Comparison of ENCODE assay signal across 8 mouse cellular contexts in genomic region chr11:115898886-115899285, GRCm38 (mm10). TPM values are rescaled to one million over a fixed set of nuclear protein-coding genes. Genes with fewer than 3 reads are reported as not detected.
DNase-seq lines count a peak whose midpoint lies in the region; ATAC-seq and TF ChIP-seq lines count a peak whose summit lies in the region.

No protein-coding gene starts in this region.

- peak; percentile 83 for TF ChIP-seq CTCF in ES-Bruce4 (IDR thresholded peaks at IDR 0.05; ENCODE audit: low read depth, low read length)
- TF ChIP-seq CTCF in midbrain, postnatal 0 days (IDR thresholded peaks at IDR 0.05), result peak; percentile 67

- no peaks in the 10 kb centered on the region for H3K9me3 ChIP-seq in forebrain, embryonic 11.5 days (ENCODE audit: control insufficient read depth, low read length)
- H3K9me3 ChIP-seq in forebrain, embryonic 13.5 days (replicated peaks), result no peaks in the 10 kb centered on the region
- no peaks in the 10 kb centered on the region for H3K9me3 ChIP-seq in ES-Bruce4 (replicated peaks; ENCODE audit: control insufficient read depth, insufficient read depth, low read length, poor library complexity, severe bottlenecking)
- H3K9me3 ChIP-seq in midbrain, postnatal 0 days (ENCODE audit: low read length), result no peaks in the 10 kb centered on the region

- peaks cover 10% of the 10 kb centered on the region; the same call in 1 of the 2 replicates for H3K4me1 ChIP-seq in forebrain, embryonic 11.5 days (replicated peaks; ENCODE audit: control insufficient read depth, insufficient read depth, low read length)
- H3K4me1 ChIP-seq in forebrain, embryonic 13.5 days, result peaks cover 12% of the 10 kb centered on the region; the same call in 1 of the 2 replicates
- H3K4me1 ChIP-seq in ES-Bruce4 (ENCODE audit: control insufficient read depth, insufficient read depth, low read length), result no peaks in the 10 kb centered on the region
- H3K4me1 ChIP-seq in midbrain, postnatal 0 days (ENCODE audit: insufficient read depth, low read length), result no peaks in the 10 kb centered on the region

- WGBS in forebrain, embryonic 11.5 days, result 31% methylated on average over 4 of the region's 4 CpGs
- 11% methylated on average over 4 of the region's 4 CpGs for WGBS in forebrain, embryonic 13.5 days
- 15% methylated on average over 4 of the region's 4 CpGs for WGBS in midbrain, postnatal 0 days

- intact Hi-C loops in left cerebral cortex, postnatal 10 days (cut with DNase I), result no loop called here

- TF ChIP-seq EP300 in ES-Bruce4 (IDR thresholded peaks at IDR 0.05; ENCODE audit: insufficient read depth, low read depth, low read length), result no peak

- H3K27me3 ChIP-seq in forebrain, embryonic 11.5 days (ENCODE audit: control insufficient read depth, insufficient read depth, low read length), result no peaks in the 10 kb centered on the region
- H3K27me3 ChIP-seq in forebrain, embryonic 13.5 days, result no peaks in the 10 kb centered on the region
- H3K27me3 ChIP-seq in ES-Bruce4 (ENCODE audit: control insufficient read depth, insufficient read depth, low read length, poor library complexity, severe bottlenecking), result no peaks in the 10 kb centered on the region
- H3K27me3 ChIP-seq in midbrain, postnatal 0 days (ENCODE audit: insufficient read depth, low read length), result no peaks in the 10 kb centered on the region

- H3K9ac ChIP-seq in forebrain, embryonic 11.5 days (ENCODE audit: low read length), result no peak overlapping the region
- no peak overlapping the region for H3K9ac ChIP-seq in forebrain, embryonic 13.5 days
- no peak overlapping the region for H3K9ac ChIP-seq in ES-Bruce4 (ENCODE audit: low read depth, poor library complexity, severe bottlenecking)
- no peak overlapping the region for H3K9ac ChIP-seq in midbrain, postnatal 0 days (replicated peaks; ENCODE audit: low read length, poor library complexity, severe bottlenecking)

- no peak overlapping the region for H3K4me3 ChIP-seq in forebrain, embryonic 11.5 days (ENCODE audit: low read depth, low read length)
- no peak overlapping the region for H3K4me3 ChIP-seq in forebrain, embryonic 13.5 days
- H3K4me3 ChIP-seq in ES-Bruce4 (ENCODE audit: low read depth, low read length), result no peak overlapping the region
- no peak overlapping the region for H3K4me3 ChIP-seq in midbrain, postnatal 0 days (ENCODE audit: low read depth, low read length)

- ATAC-seq in forebrain, embryonic 11.5 days (replicated peaks; ENCODE audit: low FRiP score), result no peak
- no peak for ATAC-seq in forebrain, embryonic 13.5 days
- ATAC-seq in common myeloid progenitor, adult 5-6 weeks (replicated peaks; ENCODE audit: low read depth, poor library complexity, severe bottlenecking), result 0 out of 2 replicates have a peak, but pooled peaks have one; percentile 10
- peak; percentile 69 for ATAC-seq in midbrain, postnatal 0 days (ENCODE audit: low FRiP score)

- H3K27ac ChIP-seq in forebrain, embryonic 11.5 days (ENCODE audit: low read depth, low read length), result no peak overlapping the region
- H3K27ac ChIP-seq in forebrain, embryonic 13.5 days, result no peak overlapping the region
- no peak overlapping the region for H3K27ac ChIP-seq in ES-Bruce4 (ENCODE audit: insufficient read depth, low read length)
- no peak overlapping the region for H3K27ac ChIP-seq in midbrain, postnatal 0 days (ENCODE audit: low read depth, low read length)

- DNase-seq in forebrain, embryonic 11.5 days (ENCODE audit: low spot score), result peak; percentile 72
- DNase-seq in heart, postnatal 4 days, result peak; percentile 71
- peak; percentile 34 to 58 for DNase-seq in left cerebral cortex, postnatal 10 days (ENCODE audit: extremely low spot score in 1 of 2, low spot score in 2 of 2)
- peak; percentile 76 for DNase-seq in midbrain, postnatal 0 days (ENCODE audit: low spot score)
- DNase-seq in thymus, postnatal 0 days (ENCODE audit: low spot score), result peak; percentile 88

- peaks cover 3% of the 10 kb centered on the region; the same call in 1 of the 2 replicates for H3K36me3 ChIP-seq in forebrain, embryonic 11.5 days (ENCODE audit: control insufficient read depth, insufficient read depth, low read length)
- H3K36me3 ChIP-seq in forebrain, embryonic 13.5 days (ENCODE audit: poor library complexity, severe bottlenecking), result peaks cover 39% of the 10 kb centered on the region
- 0 out of 2 replicates have a peak, but pooled peaks cover 1% of the 10 kb centered on the region for H3K36me3 ChIP-seq in ES-Bruce4 (ENCODE audit: control insufficient read depth, insufficient read depth, low read length, poor library complexity, severe bottlenecking)
- H3K36me3 ChIP-seq in midbrain, postnatal 0 days (ENCODE audit: insufficient read depth, low read length), result peaks cover 24% of the 10 kb centered on the region

- TF ChIP-seq POLR2A in ES-Bruce4 (IDR thresholded peaks at IDR 0.05; ENCODE audit: insufficient read depth, low read length), result no peak

- no peak overlapping the region for H3K4me2 ChIP-seq in forebrain, embryonic 11.5 days (ENCODE audit: low read depth, low read length, severe bottlenecking)
- no peak overlapping the region for H3K4me2 ChIP-seq in forebrain, embryonic 13.5 days
- H3K4me2 ChIP-seq in midbrain, postnatal 0 days (ENCODE audit: low read depth, low read length, poor library complexity, severe bottlenecking), result no peak overlapping the region

RNA-seq across cellular contexts. Expression of gene Smim5, which starts 0.9 kb away (rescaled TPM):
- polyA plus RNA-seq in forebrain, embryonic 11.5 days (2014; fragmentation: Nextera tagmentation; extraction: Ambion mirVana), result 2.0 and 2.6 TPM in 2 replicates
- 1.4 and 1.5 TPM in 2 replicates for polyA plus RNA-seq in forebrain, embryonic 13.5 days (2015; fragmentation: Nextera tagmentation; extraction: Ambion mirVana)
- polyA plus RNA-seq in ES-Bruce4 (2011; ENCODE audit: insufficient read depth, insufficient read length, low read depth, missing spikeins), result not detected in 2 replicates
- total RNA-seq in common myeloid progenitor, adult 5-6 weeks (2017), result 31.2 and 35.4 TPM in 2 replicates
- total RNA-seq in heart, postnatal 4 days (2021), result 10 to 100 TPM; 28.7 to 29.9 TPM
- total RNA-seq in left cerebral cortex, postnatal 10 days (2021), result under 1 TPM in 1 of 2 experiments, not detected in 1; 0.41 TPM
- total RNA-seq in midbrain, postnatal 0 days (2014; rRNA removed), result not detected in 2 replicates
- 1.3 and 1.5 TPM in 2 replicates for polyA plus RNA-seq in midbrain, postnatal 0 days (2015; fragmentation: Nextera tagmentation; extraction: Ambion mirVana)
- 35.4 and 39.8 TPM in 2 replicates for polyA plus RNA-seq in thymus, postnatal 0 days (2015; fragmentation: Nextera tagmentation; extraction: Ambion mirVana)

RNA-seq across cellular contexts. Expression of gene Smim6, which starts 12.9 kb away (rescaled TPM):
- polyA plus RNA-seq in forebrain, embryonic 11.5 days (2014; fragmentation: Nextera tagmentation; extraction: Ambion mirVana), result 0.72 and 0.95 TPM in 2 replicates
- 0.80 and 0.86 TPM in 2 replicates for polyA plus RNA-seq in forebrain, embryonic 13.5 days (2015; fragmentation: Nextera tagmentation; extraction: Ambion mirVana)
- polyA plus RNA-seq in ES-Bruce4 (2011; ENCODE audit: insufficient read depth, insufficient read length, low read depth, missing spikeins), result not detected in 2 replicates
- total RNA-seq in common myeloid progenitor, adult 5-6 weeks (2017), result 0.34 and 2.0 TPM in 2 replicates
- total RNA-seq in heart, postnatal 4 days (2021), result under 1 TPM in 1 of 2 experiments, not detected in 1; 0.27 TPM
- not detected for total RNA-seq in left cerebral cortex, postnatal 10 days (2021)
- not detected in 2 replicates for total RNA-seq in midbrain, postnatal 0 days (2014; rRNA removed)
- polyA plus RNA-seq in midbrain, postnatal 0 days (2015; fragmentation: Nextera tagmentation; extraction: Ambion mirVana), result 0.26 TPM in 1 of 2 replicates, not detected in the other
- polyA plus RNA-seq in thymus, postnatal 0 days (2015; fragmentation: Nextera tagmentation; extraction: Ambion mirVana), result 3.8 and 4.8 TPM in 2 replicates

RNA-seq across cellular contexts. Expression of gene Sap30bp, which starts 34.2 kb away (rescaled TPM):
- 55.2 and 56.3 TPM in 2 replicates for polyA plus RNA-seq in forebrain, embryonic 11.5 days (2014; fragmentation: Nextera tagmentation; extraction: Ambion mirVana)
- 56.1 and 62.4 TPM in 2 replicates for polyA plus RNA-seq in forebrain, embryonic 13.5 days (2015; fragmentation: Nextera tagmentation; extraction: Ambion mirVana)
- polyA plus RNA-seq in ES-Bruce4 (2011; ENCODE audit: insufficient read depth, insufficient read length, low read depth, missing spikeins), result 51.1 and 55.9 TPM in 2 replicates
- 164 and 170 TPM in 2 replicates for total RNA-seq in common myeloid progenitor, adult 5-6 weeks (2017)
- total RNA-seq in heart, postnatal 4 days (2021), result 10 to 100 TPM; 25.7 to 29.0 TPM
- total RNA-seq in left cerebral cortex, postnatal 10 days (2021), result 10 to 100 TPM; 55.3 to 60.9 TPM
- 44.3 and 46.4 TPM in 2 replicates for total RNA-seq in midbrain, postnatal 0 days (2014; rRNA removed)
- polyA plus RNA-seq in midbrain, postnatal 0 days (2015; fragmentation: Nextera tagmentation; extraction: Ambion mirVana), result 43.3 and 54.3 TPM in 2 replicates
- polyA plus RNA-seq in thymus, postnatal 0 days (2015; fragmentation: Nextera tagmentation; extraction: Ambion mirVana), result 47.2 and 48.8 TPM in 2 replicates

RNA-seq across cellular contexts. Expression of gene Recql5, which starts 34.4 kb away (rescaled TPM):
- 28.3 and 35.6 TPM in 2 replicates for polyA plus RNA-seq in forebrain, embryonic 11.5 days (2014; fragmentation: Nextera tagmentation; extraction: Ambion mirVana)
- polyA plus RNA-seq in forebrain, embryonic 13.5 days (2015; fragmentation: Nextera tagmentation; extraction: Ambion mirVana), result 24.4 and 29.6 TPM in 2 replicates
- polyA plus RNA-seq in ES-Bruce4 (2011; ENCODE audit: insufficient read depth, insufficient read length, low read depth, missing spikeins), result 20.0 and 22.6 TPM in 2 replicates
- total RNA-seq in common myeloid progenitor, adult 5-6 weeks (2017), result 23.6 and 25.3 TPM in 2 replicates
- total RNA-seq in heart, postnatal 4 days (2021), result 1 to 10 TPM; 8.0 to 10.0 TPM
- total RNA-seq in left cerebral cortex, postnatal 10 days (2021), result 10 to 100 TPM; 17.1 to 20.9 TPM
- 18.9 and 20.4 TPM in 2 replicates for total RNA-seq in midbrain, postnatal 0 days (2014; rRNA removed)
- polyA plus RNA-seq in midbrain, postnatal 0 days (2015; fragmentation: Nextera tagmentation; extraction: Ambion mirVana), result 8.0 and 10.5 TPM in 2 replicates
- polyA plus RNA-seq in thymus, postnatal 0 days (2015; fragmentation: Nextera tagmentation; extraction: Ambion mirVana), result 16.8 and 18.9 TPM in 2 replicates

RNA-seq across cellular contexts. Expression of gene Myo15b, which starts 40.7 kb away (rescaled TPM):
- polyA plus RNA-seq in forebrain, embryonic 11.5 days (2014; fragmentation: Nextera tagmentation; extraction: Ambion mirVana), result 0.16 TPM in 1 of 2 replicates, not detected in the other
- polyA plus RNA-seq in forebrain, embryonic 13.5 days (2015; fragmentation: Nextera tagmentation; extraction: Ambion mirVana), result 0.21 TPM in 1 of 2 replicates, not detected in the other
- 1.6 and 4.2 TPM in 2 replicates for polyA plus RNA-seq in ES-Bruce4 (2011; ENCODE audit: insufficient read depth, insufficient read length, low read depth, missing spikeins)
- total RNA-seq in common myeloid progenitor, adult 5-6 weeks (2017), result 3.3 and 3.7 TPM in 2 replicates
- under 1 TPM; 0.16 to 0.19 TPM for total RNA-seq in heart, postnatal 4 days (2021)
- total RNA-seq in left cerebral cortex, postnatal 10 days (2021), result under 1 TPM; 0.17 to 0.93 TPM
- not detected in 2 replicates for total RNA-seq in midbrain, postnatal 0 days (2014; rRNA removed)
- polyA plus RNA-seq in midbrain, postnatal 0 days (2015; fragmentation: Nextera tagmentation; extraction: Ambion mirVana), result 0.09 and 0.29 TPM in 2 replicates
- polyA plus RNA-seq in thymus, postnatal 0 days (2015; fragmentation: Nextera tagmentation; extraction: Ambion mirVana), result 1.4 and 1.5 TPM in 2 replicates

Comparison
In these comparisons a context has a peak if more than half of its experiments do, and no peak if none do; other contexts are left out.
1. ATAC-seq: peak in common myeloid progenitor, adult 5-6 weeks (single experiment) and midbrain, postnatal 0 days (single experiment); none in forebrain, embryonic 11.5 days (single experiment) and forebrain, embryonic 13.5 days (single experiment).
2. RNA of gene Smim5, which starts 0.9 kb away (polyA plus RNA-seq): 35.4 to 39.8 TPM in thymus, postnatal 0 days; 2.0 to 2.6 TPM in forebrain, embryonic 11.5 days, 1.3 to 1.5 TPM in midbrain, postnatal 0 days, 1.4 to 1.5 TPM in forebrain, embryonic 13.5 days and not detected in ES-Bruce4; every median in the first group is over 10 times any median in the second.
3. Peak in every context shown above with its lines, with median percentiles within 50 percentile points of each other: DNase-seq.